Mouse (Mus musculus) MEL-GATA-1-ER (cell line): ENCODE results near the gene Gabbr2.

Source experiments
- DNase-seq: peaks from one replicate; pipeline ENCODE4 v3.0.0-alpha.2; 2012; ENCODE audit warnings: low read depth; ENCODE audit errors: extremely low read depth

Gabbr2 gene

DNA sequence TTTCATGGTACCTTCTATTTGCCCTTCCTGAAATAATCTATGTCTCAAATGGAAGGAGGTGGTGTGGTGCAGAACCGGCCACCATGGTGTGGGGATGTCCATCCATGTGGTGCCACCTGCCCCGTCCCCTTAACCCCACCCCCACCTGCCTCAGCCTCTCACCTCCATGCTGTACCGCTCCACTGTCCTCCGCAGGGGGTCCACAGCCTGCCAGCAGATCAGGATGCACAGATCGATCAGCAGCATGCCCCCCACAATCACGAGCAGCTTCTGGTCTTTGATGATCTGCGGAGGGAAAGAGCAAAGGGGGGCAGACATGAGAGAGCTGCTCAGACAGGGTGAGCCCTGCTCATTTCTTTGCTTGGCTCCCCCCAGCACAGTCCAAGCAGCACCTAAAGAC is 273.0 kb downstream of the Gabbr2 start:
- DNase-seq: no peak

DNA sequence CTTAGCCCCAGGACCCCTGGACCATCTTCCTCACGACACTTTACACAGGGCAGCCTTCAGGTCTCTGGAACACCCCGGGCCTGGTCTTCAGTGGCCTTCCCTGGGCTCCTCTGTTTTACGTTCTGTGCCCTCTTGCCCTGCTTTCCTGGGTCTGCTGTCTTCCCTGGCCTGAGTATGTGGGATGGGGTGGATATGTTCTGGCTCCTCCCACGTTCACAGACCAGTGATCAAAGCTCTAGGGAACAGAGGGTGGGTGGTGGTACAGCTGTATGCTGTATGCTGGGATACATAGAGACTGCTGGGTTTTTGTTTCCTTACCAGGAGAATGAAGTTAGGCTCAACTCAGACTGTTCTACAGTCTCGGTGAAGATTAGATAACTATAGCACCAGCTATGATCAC is 274.5 kb downstream of the Gabbr2 start:
- DNase-seq: no peak

DNA sequence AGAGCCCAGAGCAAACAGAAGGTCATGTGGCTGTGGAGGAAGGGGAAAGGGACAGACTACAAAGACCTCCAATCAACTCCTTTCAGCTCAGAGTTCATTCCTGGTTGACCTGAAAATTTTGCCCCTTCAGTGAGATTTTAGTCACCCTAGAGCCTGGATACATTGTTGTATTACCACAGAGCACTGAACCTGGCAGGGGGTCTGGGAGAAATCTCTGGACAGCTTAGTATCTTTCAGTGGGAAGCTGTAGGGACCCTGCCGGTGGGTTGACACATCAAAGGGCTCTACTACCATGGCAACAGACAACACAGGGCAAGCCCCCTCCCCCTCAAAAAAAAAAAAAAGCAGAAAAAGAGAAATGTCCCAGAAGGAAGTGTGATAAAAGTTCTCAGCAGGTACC is 275.3 kb downstream of the Gabbr2 start:
- DNase-seq: no peak

DNA sequence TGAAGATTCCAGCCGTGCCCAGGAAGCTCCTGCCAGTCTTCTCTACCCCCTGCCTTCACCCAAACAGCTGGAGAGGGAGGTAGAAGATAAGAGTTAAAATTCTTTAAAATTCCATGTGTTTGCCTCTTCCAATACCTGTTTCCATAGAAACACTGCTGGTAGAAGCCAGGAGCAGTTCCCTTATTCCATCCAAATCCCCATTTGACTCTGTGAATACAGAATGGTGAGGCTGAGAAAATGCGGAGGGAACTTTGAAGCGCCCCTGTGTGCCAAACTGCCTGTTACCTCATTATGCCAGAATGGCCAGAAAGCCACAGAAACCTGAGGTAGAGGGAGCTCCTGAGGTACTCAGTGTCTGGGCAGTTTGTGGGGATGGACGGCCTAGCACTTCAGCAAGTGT is 281.1 kb downstream of the Gabbr2 start:
- DNase-seq: no peak

- no peak for DNase-seq
Measured at GRCm38 (mm10) chr4:46710018-46710417, 281.7 kb downstream of the Gabbr2 start.

DNA sequence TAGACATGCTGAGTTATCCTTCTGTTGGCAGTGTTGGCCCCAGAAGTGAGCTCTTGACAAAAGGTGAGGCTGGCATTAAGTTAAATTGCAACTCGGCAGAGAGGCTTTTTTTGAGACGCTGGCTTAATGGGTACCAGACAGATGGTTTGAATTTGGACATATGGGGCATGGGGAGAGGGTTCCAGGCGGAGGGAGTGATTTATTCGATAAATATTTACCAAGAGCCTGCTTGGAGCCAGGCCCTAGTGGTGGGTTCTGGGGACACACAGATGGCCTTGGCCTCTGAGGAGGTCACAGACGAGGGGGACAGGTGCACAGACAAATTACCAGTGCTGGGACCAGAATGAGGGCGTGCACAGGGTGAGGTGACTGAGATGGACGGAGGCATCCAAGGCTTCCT is 282.2 kb downstream of the Gabbr2 start:
- DNase-seq: no peak

DNA sequence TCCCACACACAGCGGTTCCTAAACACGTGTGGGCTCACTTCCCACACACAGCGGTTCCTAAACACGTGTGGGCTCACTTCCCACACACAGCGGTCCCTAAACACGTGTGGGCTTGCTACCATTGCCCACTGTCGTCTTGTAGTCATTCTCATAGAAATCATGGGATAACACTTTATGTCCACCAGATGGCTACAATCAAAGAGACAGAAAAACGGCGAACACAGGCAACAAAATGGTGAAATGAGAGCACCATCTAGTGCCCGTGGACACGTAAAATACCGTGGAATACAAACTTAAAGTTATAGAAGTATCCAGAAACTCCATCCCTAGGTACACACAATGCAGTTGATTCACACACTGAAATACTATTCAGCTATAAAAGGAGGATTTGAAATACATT is 285.9 kb downstream of the Gabbr2 start:
- no peak for DNase-seq

GRCm38 (mm10) chr4:46703146-46703545 is 288.5 kb downstream of the Gabbr2 start:
- no peak for DNase-seq

- DNase-seq: peak; percentile 40
Measured at GRCm38 (mm10) chr4:46700223-46700651, 291.4 kb downstream of the Gabbr2 start.

GRCm38 (mm10) chr4:46696467-46696866 is 295.2 kb downstream of the Gabbr2 start:
- no peak for DNase-seq

DNA sequence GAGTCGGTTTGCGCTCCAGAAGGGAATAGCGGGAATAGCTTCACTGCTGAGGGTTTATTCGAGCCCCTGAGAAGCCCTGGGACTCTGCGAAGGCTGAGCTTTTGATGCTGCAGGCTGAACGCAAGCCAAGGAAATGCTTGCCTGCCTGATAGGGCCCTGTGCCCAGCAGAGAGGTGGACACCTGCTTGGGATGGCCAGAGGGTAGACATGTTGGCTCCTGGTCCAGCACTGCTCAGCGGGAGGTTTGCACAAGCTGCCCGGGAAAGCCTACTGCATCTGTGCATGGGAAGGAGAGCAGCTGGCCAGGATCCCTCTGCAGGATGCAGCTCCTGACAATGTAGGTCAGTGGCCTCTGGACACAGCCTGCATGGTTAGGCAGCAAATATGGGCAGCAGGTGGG is 301.1 kb downstream of the Gabbr2 start:
- no peak for DNase-seq

DNA sequence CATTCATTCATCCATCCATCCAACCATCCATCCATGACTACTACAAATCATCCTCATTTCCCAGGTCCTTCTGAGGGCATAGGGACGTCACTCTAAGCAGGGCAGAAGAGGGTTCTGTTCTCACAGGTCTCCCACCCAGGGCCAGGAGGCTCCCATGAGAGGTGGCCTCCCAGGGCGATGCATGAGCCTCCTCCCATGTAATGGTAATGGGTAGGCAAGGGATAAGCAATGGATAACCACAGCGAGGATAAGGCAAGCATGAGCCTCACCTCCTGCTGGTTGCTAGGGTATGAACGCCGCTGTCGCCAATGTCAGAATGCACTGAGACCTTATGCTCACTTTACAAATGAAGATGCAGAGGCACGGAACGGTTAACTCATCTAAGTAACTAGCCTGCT is 301.7 kb downstream of the Gabbr2 start:
- DNase-seq: no peak

DNA sequence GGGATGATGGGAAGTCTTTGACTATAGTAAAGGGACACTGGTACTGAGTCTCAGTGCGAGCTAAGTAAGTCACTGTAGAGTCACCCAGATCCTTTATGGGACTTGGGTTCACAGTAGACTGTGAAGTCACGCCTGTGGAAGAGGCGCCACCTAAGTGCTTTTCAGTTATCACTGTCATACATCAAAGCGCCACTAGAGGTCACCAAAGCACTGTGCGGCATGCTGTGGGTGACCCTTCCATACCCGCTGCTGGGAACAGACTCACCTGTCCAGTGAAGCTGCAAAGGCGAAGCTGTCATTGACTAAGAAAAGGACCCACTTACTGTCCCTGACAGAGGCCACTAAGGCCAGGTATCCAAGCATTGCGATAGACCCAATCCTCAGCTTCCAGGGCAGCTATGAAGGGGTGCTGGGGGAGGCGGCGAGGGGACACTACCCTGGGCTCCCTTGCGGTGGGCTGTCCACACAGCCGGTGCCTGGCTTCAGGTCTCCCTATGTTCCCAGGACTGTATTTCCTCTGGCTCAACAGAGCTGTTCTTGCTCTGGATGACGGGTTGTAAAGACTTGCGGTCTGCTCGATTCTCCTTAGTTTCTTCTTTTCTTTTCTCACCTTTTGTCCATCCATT is 302.2 kb downstream of the Gabbr2 start:
- DNase-seq: no peak

GRCm38 (mm10) chr4:46688213-46688832 is 303.4 kb downstream of the Gabbr2 start:
- DNase-seq: no peak

- no peak for DNase-seq
Measured at GRCm38 (mm10) chr4:46684160-46684559, 307.5 kb downstream of the Gabbr2 start.

DNA sequence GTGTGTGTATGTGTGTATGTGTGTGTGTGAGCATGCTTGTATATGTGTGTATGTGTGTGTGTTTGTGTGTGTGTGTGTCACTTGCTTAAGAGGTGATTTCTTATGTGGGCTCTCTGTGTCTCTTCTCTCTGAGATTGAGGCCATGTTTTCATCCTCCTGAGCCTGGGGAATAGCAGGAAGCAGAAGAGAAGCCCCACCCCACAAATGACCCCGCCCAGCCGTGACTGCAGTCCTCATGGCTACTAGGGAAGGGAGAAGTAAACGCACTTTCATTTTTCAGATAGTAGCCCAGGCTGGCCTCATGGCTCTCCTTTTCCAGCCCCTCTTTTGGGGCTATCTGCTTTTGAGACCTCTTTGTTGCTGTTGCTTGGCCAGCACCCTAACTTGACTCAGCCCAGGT is 315.0 kb downstream of the Gabbr2 start:
- DNase-seq: peak; percentile 64

DNA sequence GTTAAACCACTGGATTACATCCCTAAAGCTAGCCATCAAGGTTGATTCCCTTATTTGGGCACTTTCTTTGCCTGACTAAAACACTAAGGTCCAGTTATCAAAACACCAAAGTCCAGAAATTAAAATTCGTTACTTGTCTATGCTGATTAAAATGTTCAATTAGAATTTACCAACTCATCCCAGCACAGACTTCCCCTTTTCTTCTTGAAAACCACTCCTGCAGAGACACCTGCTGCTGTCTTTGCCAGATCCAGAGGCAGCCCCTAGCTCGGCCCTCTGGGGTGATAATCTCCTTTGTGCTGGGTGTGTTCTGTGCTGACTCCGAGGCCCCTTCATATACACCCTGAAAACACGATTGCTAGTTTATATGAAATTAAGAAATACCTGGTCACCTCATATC is 315.7 kb downstream of the Gabbr2 start:
- peak; percentile 83 for DNase-seq

GRCm38 (mm10) chr4:46675272-46675785 is 316.3 kb downstream of the Gabbr2 start:
- peak; percentile 34 for DNase-seq

DNA sequence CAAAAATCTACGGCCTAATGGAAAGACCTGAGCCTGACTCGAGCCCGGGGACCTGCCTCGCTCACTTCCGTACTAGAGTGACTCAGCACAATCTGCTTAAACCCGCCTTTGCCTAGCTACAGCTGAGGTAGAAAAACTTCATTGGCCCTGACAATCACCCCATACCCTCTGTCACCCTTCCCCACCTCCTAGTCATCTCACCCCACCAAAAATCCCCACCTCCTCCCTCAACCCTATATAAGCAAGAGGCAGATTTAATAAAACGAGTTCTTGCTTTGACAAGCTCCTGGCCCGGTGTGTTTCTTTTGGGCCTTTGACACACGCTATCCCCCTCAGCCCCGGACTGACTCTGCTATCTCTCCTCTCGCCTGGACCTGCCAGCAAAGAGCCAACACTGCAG is 323.1 kb downstream of the Gabbr2 start:
- peak; percentile 65 for DNase-seq

- DNase-seq: no peak
Measured at GRCm38 (mm10) chr4:46666420-46666819, 325.3 kb downstream of the Gabbr2 start.

DNA sequence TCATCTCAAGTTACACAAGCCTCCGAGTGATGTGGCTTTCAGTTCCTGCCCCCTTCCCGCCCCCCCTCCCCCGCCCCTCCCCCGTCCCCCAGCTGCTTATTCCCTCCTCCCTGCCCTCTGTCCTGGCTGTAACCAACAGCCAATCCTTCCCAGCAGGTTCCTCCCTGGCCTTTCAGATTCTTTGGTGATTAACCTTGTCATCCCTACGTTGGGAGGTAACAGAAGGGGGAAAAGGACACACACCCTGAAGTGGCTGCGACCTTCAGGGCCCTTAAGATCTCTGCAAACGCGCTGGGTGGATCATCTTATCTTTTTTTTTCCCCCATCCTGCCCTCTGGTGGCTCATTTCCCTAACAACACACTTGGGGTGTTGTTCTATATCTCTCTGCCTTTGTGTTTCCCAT is 326.3 kb downstream of the Gabbr2 start:
- peak; percentile 58 for DNase-seq

GRCm38 (mm10) chr4:46664123-46665009 is 327.3 kb downstream of the Gabbr2 start:
- DNase-seq: no peak
